Mouse (Mus musculus) heart, embryonic 15.5 days (tissue): ENCODE results near the gene Phb. TPM values are rescaled to one million over a fixed set of nuclear protein-coding genes. Genes with fewer than 3 reads are reported as not detected.
A peak's percentile ranks its signal among the peaks of the same experiment; 100 is the strongest.
"Not testable (repeated sequence)": the region's sequence is repeated elsewhere in the genome, so short reads cannot be mapped to it uniquely, and the experiment has no call there.

ENCODE experiments used
- ATAC-seq: fragments of 200-750 bp; cut with Nextera tagmentation; replicated peaks from 2 replicates; pipeline ENCODE4 v1.8.0; 2017; ENCODE audit warnings: low read depth, moderate TSS enrichment; ENCODE audit not compliant: insufficient number of reproducible peaks, insufficient read depth, low FRiP score
- H3K27ac ChIP-seq: fragments of 300-500 bp; sonication (generic); 2 replicates; pipeline ENCODE4 v1.5.1; 2015; ENCODE audit warnings: mild to moderate bottlenecking, inconsistent platforms
- H3K27me3 ChIP-seq: fragments of 300-500 bp; sonication (generic); 2 replicates; pipeline ENCODE4 v1.6.1; 2015; ENCODE audit warnings: inconsistent platforms
- H3K36me3 ChIP-seq: fragments of 300-500 bp; sonication (generic); 2 replicates; pipeline ENCODE4 v1.6.1; 2015; ENCODE audit warnings: mild to moderate bottlenecking, inconsistent platforms
- H3K4me1 ChIP-seq: fragments of 300-500 bp; sonication (generic); replicated peaks from 2 replicates; pipeline ENCODE4 v1.6.1; 2015; ENCODE audit warnings: inconsistent platforms
- H3K4me2 ChIP-seq: fragments of 300-500 bp; sonication (generic); 2 replicates; pipeline ENCODE4 v1.6.1; 2015; ENCODE audit warnings: inconsistent platforms, mild to moderate bottlenecking, moderate library complexity
- H3K4me3 ChIP-seq: fragments of 300-500 bp; sonication (generic); 2 replicates; pipeline ENCODE4 v1.5.1; 2015; ENCODE audit warnings: mild to moderate bottlenecking, inconsistent platforms
- H3K9ac ChIP-seq: fragments of 300-500 bp; sonication (generic); 2 replicates; pipeline ENCODE4 v1.6.1; 2015; ENCODE audit warnings: mild to moderate bottlenecking, inconsistent platforms
- H3K9me3 ChIP-seq: fragments of 300-500 bp; sonication (generic); replicated peaks from 2 replicates; pipeline ENCODE4 v1.6.1; 2016; ENCODE audit warnings: inconsistent platforms
- WGBS: fragments of 180-500 bp; shearing (Covaris S2); methylation state at CpG from one replicate; pipeline ENCODE4 v1.1.7; 2015; ENCODE audit warnings: mixed read lengths; 5-methylcytosine and 5-hydroxymethylcytosine counted together
- polyA plus RNA-seq: library from polyadenylated mRNA; unstranded; fragments of >200 nt; fragmentation: Nextera tagmentation; extraction: Ambion mirVana; gene quantifications from 2 replicates; pipeline ENCODE4 v1.2.1, GENCODE M21; 2015

The Phb gene
- polyA plus RNA-seq, 1 experiment from 2014 or later, result 293 TPM

- Histone ChIP-seq H3K9me3 (no peaks in the 10 kb centered on the region), H3K27me3 (peaks cover 7% of the 10 kb centered on the region; the same call in 1 of the 2 replicates), H3K4me1 (no peaks in the 10 kb centered on the region), H3K4me2 (no peak overlapping the region), H3K9ac (no peak overlapping the region), H3K36me3 (no peaks in the 10 kb centered on the region), H3K4me3 (no peak overlapping the region), H3K27ac (no peak overlapping the region)
- WGBS, result 70% methylated on average over 4 of the region's 4 CpGs
- ATAC-seq, result no peak
Observed at GRCm38 (mm10) chr11:95657449-95657848, 9.3 kb upstream of the Phb start.

DNA sequence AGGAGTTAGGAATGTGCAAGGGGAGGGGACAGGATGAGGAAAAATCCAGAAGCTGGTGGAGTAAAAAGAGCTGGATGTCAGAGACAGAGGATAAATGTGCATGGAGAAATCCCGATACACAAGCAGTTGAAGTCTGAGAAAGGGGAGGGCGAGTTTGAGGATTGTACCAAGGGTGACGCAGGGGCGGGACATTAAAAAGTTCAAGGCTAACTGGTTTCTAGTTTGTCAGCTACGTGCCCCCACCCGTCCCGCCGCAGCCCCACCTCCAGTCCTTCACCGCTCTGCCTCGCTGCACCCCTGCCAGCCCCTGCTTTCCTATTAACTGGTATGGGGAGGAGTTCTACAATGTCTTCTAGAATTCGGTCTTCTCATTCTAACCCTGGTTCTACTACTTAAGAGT, 420 bp downstream of the Phb start:
- Histone ChIP-seq H3K9ac (peak overlapping the region; percentile 73), H3K4me1 (peaks cover 11% of the 10 kb centered on the region), H3K9me3 (no peaks in the 10 kb centered on the region), H3K27me3 (no peaks in the 10 kb centered on the region), H3K27ac (peak overlapping the region; percentile 88), H3K4me2 (peak overlapping the region; percentile 74), H3K36me3 (peaks cover 33% of the 10 kb centered on the region), H3K4me3 (peak overlapping the region; percentile 73)
- ATAC-seq, result peak; percentile 27
- under 1% methylated on average over 11 of the region's 11 CpGs for WGBS

GRCm38 (mm10) chr11:95668086-95668485, 1.3 kb downstream of the Phb start:
- H3K9me3 ChIP-seq, ATAC-seq, H3K27ac ChIP-seq, H3K27me3 ChIP-seq: not testable (repeated sequence)
- Histone ChIP-seq H3K36me3 (peaks cover 39% of the 10 kb centered on the region), H3K4me3 (peak overlapping the region; percentile 73), H3K4me1 (peaks cover 11% of the 10 kb centered on the region), H3K9ac (peak overlapping the region; percentile 73; the same call in 1 of the 2 replicates), H3K4me2 (peak overlapping the region; percentile 74)
- 89% methylated on average over 7 of the region's 7 CpGs for WGBS

DNA sequence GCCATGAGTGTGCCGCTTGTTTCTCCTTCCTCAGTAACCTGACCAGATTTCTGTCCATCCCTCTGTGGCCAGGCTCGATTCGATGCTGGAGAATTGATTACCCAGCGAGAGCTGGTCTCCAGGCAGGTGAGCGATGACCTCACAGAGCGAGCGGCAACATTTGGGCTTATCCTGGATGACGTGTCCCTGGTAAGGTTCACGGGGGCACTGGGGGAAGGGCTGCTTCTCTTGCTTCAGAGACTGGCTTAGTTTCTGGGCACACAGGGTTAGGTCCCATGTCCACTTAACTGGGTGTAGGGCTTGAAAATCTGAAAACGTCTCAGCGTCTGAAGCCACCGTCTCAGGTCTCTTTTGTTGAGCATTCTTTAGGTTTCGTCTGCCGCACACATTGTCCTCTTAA, 8.7 kb downstream of the Phb start:
- Histone ChIP-seq H3K4me1 (peaks cover 9% of the 10 kb centered on the region; the same call in 1 of the 2 replicates), H3K27ac (no peak overlapping the region), H3K27me3 (no peaks in the 10 kb centered on the region), H3K9me3 (no peaks in the 10 kb centered on the region), H3K9ac (no peak overlapping the region), H3K4me2 (no peak overlapping the region), H3K4me3 (no peak overlapping the region), H3K36me3 (peaks cover 70% of the 10 kb centered on the region)
- ATAC-seq, result no peak
- WGBS, result 88% methylated on average over 14 of the region's 14 CpGs

GRCm38 (mm10) chr11:95676307-95676706, 9.6 kb downstream of the Phb start:
- 24% methylated on average over 6 of the region's 6 CpGs for WGBS
- no peak overlapping the region; the same call in 1 of the 2 replicates for H3K27ac ChIP-seq

DNA sequence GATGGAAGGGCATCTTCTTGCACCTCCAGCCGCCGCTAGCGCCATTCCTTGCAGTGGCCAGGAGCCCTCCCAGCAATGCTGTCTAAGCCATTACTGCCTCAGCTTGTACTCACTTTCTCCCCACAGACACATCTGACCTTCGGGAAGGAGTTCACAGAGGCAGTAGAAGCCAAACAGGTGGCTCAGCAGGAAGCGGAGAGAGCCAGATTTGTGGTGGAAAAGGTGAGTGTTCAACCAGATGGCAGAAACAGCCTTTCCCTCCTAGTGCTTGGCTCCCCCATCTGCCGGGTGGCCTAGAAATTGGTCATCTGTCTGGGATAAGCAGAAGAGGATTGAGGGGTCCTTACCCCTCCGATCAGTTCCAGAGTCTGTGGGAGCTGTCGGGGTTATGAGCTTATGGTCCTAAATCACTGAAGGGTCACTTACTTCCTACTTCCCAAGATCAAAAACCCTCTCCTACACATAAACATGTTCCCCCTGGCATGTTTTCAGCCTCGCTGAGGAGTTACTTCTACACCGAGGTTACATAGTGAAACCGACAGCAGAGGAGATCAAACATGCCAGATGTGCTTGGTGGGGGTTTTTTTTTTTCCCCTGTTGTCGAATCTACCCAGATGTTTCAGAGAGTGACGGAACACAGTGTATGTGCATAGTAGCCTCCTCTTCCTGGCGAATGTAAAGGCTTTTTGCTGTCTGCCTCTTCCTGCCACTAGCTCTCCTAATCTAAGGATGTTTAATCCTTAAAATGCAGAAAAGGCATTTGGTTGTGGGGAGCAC, 11.4 kb downstream of the Phb start:
- no peaks in the 10 kb centered on the region for H3K27me3 ChIP-seq
- no peak overlapping the region for H3K9ac ChIP-seq
- WGBS, result 85% methylated on average over 14 of the region's 14 CpGs
- ATAC-seq, result no peak
- no peak overlapping the region for H3K27ac ChIP-seq
- H3K9me3 ChIP-seq, result no peaks in the 10 kb centered on the region
- no peak overlapping the region for H3K4me2 ChIP-seq
- peaks cover 55% of the 10 kb centered on the region for H3K36me3 ChIP-seq
- H3K4me3 ChIP-seq, result no peak overlapping the region
- H3K4me1 ChIP-seq, result peaks cover 16% of the 10 kb centered on the region

More at GRCm38 (mm10) chr11:95676307-95676706, 9.6 kb downstream of the Phb start:
- no peak overlapping the region for H3K4me3 ChIP-seq
- H3K4me1 ChIP-seq, result peaks cover 9% of the 10 kb centered on the region; the same call in 1 of the 2 replicates
- ATAC-seq, result no peak
- H3K27me3 ChIP-seq, result no peaks in the 10 kb centered on the region
- H3K4me2 ChIP-seq, result no peak overlapping the region
- H3K9me3 ChIP-seq, result no peaks in the 10 kb centered on the region
- H3K36me3 ChIP-seq, result peaks cover 65% of the 10 kb centered on the region
- no peak overlapping the region for H3K9ac ChIP-seq

DNA sequence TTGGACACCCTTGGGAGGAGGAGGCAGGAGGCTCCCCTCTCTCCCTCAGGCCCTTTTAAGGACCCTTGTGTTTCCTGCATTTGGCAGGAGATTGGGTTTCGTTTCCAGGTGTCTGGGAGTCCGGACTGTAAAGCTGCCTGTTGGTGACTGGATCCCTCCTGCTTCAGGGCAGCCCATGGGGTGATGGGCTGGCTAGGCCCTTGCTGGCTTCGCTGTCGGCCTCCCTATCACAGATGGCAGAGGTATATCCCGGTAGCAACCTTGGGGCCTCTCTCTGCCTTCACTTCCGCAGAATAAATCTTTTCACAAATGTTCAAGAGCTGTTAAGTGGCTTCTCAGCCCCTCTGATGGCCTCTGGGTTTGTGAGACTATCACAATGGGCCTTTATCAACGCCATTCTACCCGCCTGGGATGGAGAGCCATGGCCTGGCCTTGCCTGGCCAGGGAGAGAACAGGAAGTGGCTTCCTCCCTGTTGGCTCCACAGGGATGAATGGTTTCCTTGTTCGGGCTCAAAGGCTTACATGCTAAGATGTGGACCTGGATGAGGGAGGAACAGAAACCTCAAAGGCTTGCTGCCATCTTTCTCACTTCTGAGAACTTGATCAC, 15.3 kb downstream of the Phb start:
- ATAC-seq, result no peak; the same call in 1 of the 2 replicates
- Histone ChIP-seq H3K9me3 (no peaks in the 10 kb centered on the region), H3K36me3 (peaks cover 36% of the 10 kb centered on the region), H3K4me1 (peaks cover 10% of the 10 kb centered on the region), H3K4me3 (no peak overlapping the region), H3K27ac (peak overlapping the region; percentile 32; the same call in 1 of the 2 replicates), H3K9ac (no peak overlapping the region; the same call in 1 of the 2 replicates), H3K4me2 (no peak overlapping the region), H3K27me3 (no peaks in the 10 kb centered on the region)
- WGBS, result 41% methylated on average over 9 of the region's 9 CpGs

GRCm38 (mm10) chr11:95682946-95683345, 16.2 kb downstream of the Phb start:
- Histone ChIP-seq H3K27me3 (no peaks in the 10 kb centered on the region), H3K9ac (no peak overlapping the region), H3K4me2 (no peak overlapping the region), H3K9me3 (no peaks in the 10 kb centered on the region), H3K4me1 (peaks cover 10% of the 10 kb centered on the region), H3K36me3 (peaks cover 28% of the 10 kb centered on the region), H3K27ac (no peak overlapping the region), H3K4me3 (no peak overlapping the region)
- 87% methylated on average over 3 of the region's 3 CpGs for WGBS
- no peak for ATAC-seq

DNA sequence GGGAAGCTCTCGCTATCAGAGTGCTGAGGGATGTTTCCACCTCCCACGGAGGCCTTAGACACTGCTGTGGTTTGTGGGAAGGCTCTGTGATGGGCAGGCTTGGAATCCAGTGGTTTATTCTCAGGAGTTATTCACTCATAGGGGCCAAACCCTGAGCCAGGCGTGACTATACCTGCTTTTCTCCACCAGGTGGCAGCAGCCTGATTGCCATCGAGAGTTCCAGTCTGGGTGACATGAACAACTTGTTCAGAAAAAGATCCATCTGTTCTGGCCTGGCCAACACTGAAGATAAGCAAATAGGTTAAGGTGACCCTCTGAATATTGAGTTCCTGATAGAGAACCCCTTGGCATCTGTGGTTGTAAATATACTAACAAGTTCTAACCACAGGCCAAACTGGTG, 19.3 kb downstream of the Phb start:
- Histone ChIP-seq H3K36me3 (peaks cover 4% of the 10 kb centered on the region; the same call in 1 of the 2 replicates), H3K9me3 (no peaks in the 10 kb centered on the region), H3K27me3 (no peaks in the 10 kb centered on the region), H3K27ac (no peak overlapping the region), H3K4me3 (no peak overlapping the region), H3K4me2 (no peak overlapping the region), H3K4me1 (peaks cover 24% of the 10 kb centered on the region), H3K9ac (no peak overlapping the region)
- ATAC-seq, result no peak
- 2% methylated on average over 4 of the region's 4 CpGs for WGBS

- H3K9ac ChIP-seq, result no peak overlapping the region
- no peaks in the 10 kb centered on the region for H3K27me3 ChIP-seq
- WGBS, result 38% methylated on average over 11 of the region's 11 CpGs
- H3K4me1 ChIP-seq, result peaks cover 18% of the 10 kb centered on the region
- H3K9me3 ChIP-seq, result no peaks in the 10 kb centered on the region
- H3K4me3 ChIP-seq, result no peak overlapping the region
- no peaks in the 10 kb centered on the region for H3K36me3 ChIP-seq
- ATAC-seq, result no peak
- no peak overlapping the region for H3K4me2 ChIP-seq
- no peak overlapping the region for H3K27ac ChIP-seq
Observed at GRCm38 (mm10) chr11:95687084-95687656, 20.4 kb downstream of the Phb start.

DNA sequence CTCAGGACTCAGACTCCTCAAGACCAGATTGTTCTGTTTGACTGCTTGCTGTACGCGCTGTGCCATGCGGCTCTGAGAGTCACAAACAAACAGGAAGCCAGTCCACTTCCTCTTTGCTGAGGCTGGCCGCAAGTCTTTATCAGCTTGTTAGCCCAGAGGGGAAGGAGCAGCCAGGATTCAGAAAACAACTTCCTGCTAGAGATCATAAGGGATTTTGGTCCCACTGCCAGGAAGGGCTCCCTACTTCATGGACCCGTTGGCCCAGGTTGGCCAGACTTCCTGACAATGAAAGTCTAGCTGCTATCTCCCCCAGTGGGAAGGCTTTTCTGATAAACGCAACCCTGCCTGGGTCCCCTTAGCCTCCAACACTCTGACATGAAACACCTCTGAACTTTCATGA, 21.8 kb downstream of the Phb start:
- H3K27me3 ChIP-seq, result no peaks in the 10 kb centered on the region
- H3K9me3 ChIP-seq, result no peaks in the 10 kb centered on the region
- peak overlapping the region; percentile 61 for H3K27ac ChIP-seq
- WGBS, result 49% methylated on average over 6 of the region's 6 CpGs
- no peak overlapping the region for H3K4me3 ChIP-seq
- H3K9ac ChIP-seq, result 0 out of 2 replicates have a peak overlapping the region, but pooled peaks have one; percentile 28
- H3K36me3 ChIP-seq, result no peaks in the 10 kb centered on the region
- peak overlapping the region; percentile 34 for H3K4me2 ChIP-seq
- H3K4me1 ChIP-seq, result peaks cover 16% of the 10 kb centered on the region
- ATAC-seq, result no peak
